8 mouse cellular contexts compared by ENCODE assay signal in genomic region chr11:119393483-119393804, GRCm38 (mm10). TPM values are rescaled to one million over a fixed set of nuclear protein-coding genes. Genes with fewer than 3 reads are reported as not detected.
A peak's percentile ranks its signal among the peaks of the same experiment; 100 is the strongest.
DNase-seq lines count a peak whose midpoint lies in the region; ATAC-seq and TF ChIP-seq lines count a peak whose summit lies in the region.

No protein-coding gene starts in this region.

- no peak for ATAC-seq in kidney, postnatal 0 days (replicated peaks; ENCODE audit: low FRiP score, low read depth)
- no peak for ATAC-seq in hindbrain, embryonic 14.5 days (ENCODE audit: low FRiP score)
- ATAC-seq in midbrain, embryonic 16.5 days = no peak

- H3K4me1 ChIP-seq in kidney, postnatal 0 days (replicated peaks; ENCODE audit: insufficient read depth, low read length) = peaks cover 12% of the 10 kb centered on the region
- no peaks in the 10 kb centered on the region for H3K4me1 ChIP-seq in cortical plate, adult 2 months (ENCODE audit: control insufficient read depth, insufficient read depth, low read length)
- peaks cover 9% of the 10 kb centered on the region; the same call in 1 of the 2 replicates for H3K4me1 ChIP-seq in hindbrain, embryonic 14.5 days (replicated peaks; ENCODE audit: control insufficient read depth, insufficient read depth, low read length)
- peaks cover 21% of the 10 kb centered on the region for H3K4me1 ChIP-seq in midbrain, embryonic 16.5 days (ENCODE audit: control insufficient read depth, insufficient read depth, low read length)

- peak overlapping the region; percentile 81 for H3K27ac ChIP-seq in kidney, postnatal 0 days
- no peak overlapping the region for H3K27ac ChIP-seq in cortical plate, adult 2 months (ENCODE audit: insufficient read depth, low read length)
- H3K27ac ChIP-seq in hindbrain, embryonic 14.5 days = no peak overlapping the region
- H3K27ac ChIP-seq in midbrain, embryonic 16.5 days (ENCODE audit: low read length) = no peak overlapping the region

- H3K36me3 ChIP-seq in kidney, postnatal 0 days (ENCODE audit: insufficient read depth, low read length) = no peaks in the 10 kb centered on the region
- no peaks in the 10 kb centered on the region for H3K36me3 ChIP-seq in hindbrain, embryonic 14.5 days (replicated peaks; ENCODE audit: control insufficient read depth, insufficient read depth)
- no peaks in the 10 kb centered on the region for H3K36me3 ChIP-seq in midbrain, embryonic 16.5 days (ENCODE audit: control insufficient read depth, insufficient read depth, low read length)

- intact Hi-C loops in left cerebral cortex, postnatal 14 days (cut with DNase I) = no loop called here

- no peak for DNase-seq in kidney, postnatal 0 days (ENCODE audit: low spot score)
- DNase-seq in kidney, postnatal 10 days = no peak
- DNase-seq in hindbrain, embryonic 14.5 days (ENCODE audit: low spot score) = no peak
- no peak for DNase-seq in adrenal gland, postnatal 10 days
- no peak for DNase-seq in left cerebral cortex, postnatal 14 days (ENCODE audit: low spot score in 2 of 2)
- DNase-seq in right cerebral cortex, postnatal 10 days (ENCODE audit: low spot score in 2 of 2) = no peak

- H3K4me2 ChIP-seq in kidney, postnatal 0 days (ENCODE audit: low read length) = peak overlapping the region; percentile 76
- peak overlapping the region; percentile 53 for H3K4me2 ChIP-seq in hindbrain, embryonic 14.5 days (replicated peaks)
- peak overlapping the region; percentile 53 for H3K4me2 ChIP-seq in midbrain, embryonic 16.5 days (ENCODE audit: low read length)

- no peak for TF ChIP-seq CTCF in kidney, postnatal 0 days (IDR thresholded peaks at IDR 0.05; ENCODE audit: low read depth)
- no peak for TF ChIP-seq CTCF in cortical plate, adult 2 months (IDR thresholded peaks at IDR 0.05; ENCODE audit: extremely low read depth, insufficient read depth, low read length)

- no peak for TF ChIP-seq POLR2A in cortical plate, adult 2 months (IDR thresholded peaks at IDR 0.05; ENCODE audit: extremely low read depth, insufficient read depth, low read length)

- peak overlapping the region; percentile 65 for H3K9ac ChIP-seq in kidney, postnatal 0 days (ENCODE audit: low read depth, low read length)
- no peak overlapping the region for H3K9ac ChIP-seq in hindbrain, embryonic 14.5 days
- no peak overlapping the region; the same call in 1 of the 2 replicates for H3K9ac ChIP-seq in midbrain, embryonic 16.5 days (ENCODE audit: low read depth, low read length)

- WGBS in kidney, postnatal 0 days = 26% methylated on average over 7 of the region's 7 CpGs
- 28% methylated on average over 7 of the region's 7 CpGs for WGBS in hindbrain, embryonic 14.5 days
- 31% methylated on average over 7 of the region's 7 CpGs for WGBS in midbrain, embryonic 16.5 days

- H3K4me3 ChIP-seq in kidney, postnatal 0 days (replicated peaks; ENCODE audit: low read depth, low read length) = peak overlapping the region; percentile 59
- H3K4me3 ChIP-seq in cortical plate, adult 2 months (ENCODE audit: insufficient read depth, low read length) = peak overlapping the region; percentile 50
- H3K4me3 ChIP-seq in hindbrain, embryonic 14.5 days (replicated peaks; ENCODE audit: low read length) = peak overlapping the region; percentile 24; the same call in 1 of the 2 replicates
- H3K4me3 ChIP-seq in midbrain, embryonic 16.5 days (ENCODE audit: low read depth, low read length) = peak overlapping the region; percentile 33; the same call in 1 of the 2 replicates

- H3K9me3 ChIP-seq in kidney, postnatal 0 days (replicated peaks; ENCODE audit: low read length) = no peaks in the 10 kb centered on the region
- no peaks in the 10 kb centered on the region for H3K9me3 ChIP-seq in hindbrain, embryonic 14.5 days (ENCODE audit: control insufficient read depth, low read length)
- H3K9me3 ChIP-seq in midbrain, embryonic 16.5 days (replicated peaks; ENCODE audit: control insufficient read depth, low read length, poor library complexity, severe bottlenecking) = no peaks in the 10 kb centered on the region

- no peaks in the 10 kb centered on the region for H3K27me3 ChIP-seq in kidney, postnatal 0 days (ENCODE audit: insufficient read depth, low read length)
- H3K27me3 ChIP-seq in hindbrain, embryonic 14.5 days (ENCODE audit: control insufficient read depth, insufficient read depth, low read length) = peaks cover 82% of the 10 kb centered on the region
- peaks cover 75% of the 10 kb centered on the region for H3K27me3 ChIP-seq in midbrain, embryonic 16.5 days (ENCODE audit: control insufficient read depth, insufficient read depth, low read depth, low read length)

RNA-seq across cellular contexts. Expression of gene Rnf213, which starts 0.5 kb away (rescaled TPM):
- polyA plus RNA-seq in kidney, postnatal 0 days (2015; fragmentation: Nextera tagmentation; extraction: Ambion mirVana) = 8.8 and 10.0 TPM in 2 replicates
- polyA plus RNA-seq in cortical plate, adult 2 months (2012; rRNA removed) = 7.1 and 8.5 TPM in 2 replicates
- polyA plus RNA-seq in hindbrain, embryonic 14.5 days (2014; fragmentation: Nextera tagmentation; extraction: Ambion mirVana) = 1.5 and 2.2 TPM in 2 replicates
- polyA plus RNA-seq in midbrain, embryonic 16.5 days (2015; fragmentation: Nextera tagmentation; extraction: Ambion mirVana) = 0.57 and 0.90 TPM in 2 replicates
- total RNA-seq in adrenal gland, postnatal 10 days (2021) = 10 to 100 TPM; 19.7 to 29.9 TPM
- total RNA-seq in left cerebral cortex, postnatal 14 days (2021) = 1 to 10 TPM; 2.8 TPM

RNA-seq across cellular contexts. Expression of gene Slc26a11, which starts 38.1 kb away (rescaled TPM):
- 8.0 and 8.3 TPM in 2 replicates for polyA plus RNA-seq in kidney, postnatal 0 days (2015; fragmentation: Nextera tagmentation; extraction: Ambion mirVana)
- polyA plus RNA-seq in cortical plate, adult 2 months (2012; rRNA removed) = 7.2 and 9.6 TPM in 2 replicates
- polyA plus RNA-seq in hindbrain, embryonic 14.5 days (2014; fragmentation: Nextera tagmentation; extraction: Ambion mirVana) = 5.0 and 6.0 TPM in 2 replicates
- 7.5 and 7.9 TPM in 2 replicates for polyA plus RNA-seq in midbrain, embryonic 16.5 days (2015; fragmentation: Nextera tagmentation; extraction: Ambion mirVana)
- total RNA-seq in adrenal gland, postnatal 10 days (2021) = 1 to 10 TPM; 6.3 to 6.6 TPM
- total RNA-seq in left cerebral cortex, postnatal 14 days (2021) = 1 to 10 TPM; 3.5 to 5.4 TPM

RNA-seq across cellular contexts. Expression of gene Sgsh, which starts 38.1 kb away (rescaled TPM):
- polyA plus RNA-seq in kidney, postnatal 0 days (2015; fragmentation: Nextera tagmentation; extraction: Ambion mirVana) = 9.8 and 10.1 TPM in 2 replicates
- polyA plus RNA-seq in cortical plate, adult 2 months (2012; rRNA removed) = 6.1 and 6.3 TPM in 2 replicates
- 3.4 and 5.1 TPM in 2 replicates for polyA plus RNA-seq in hindbrain, embryonic 14.5 days (2014; fragmentation: Nextera tagmentation; extraction: Ambion mirVana)
- polyA plus RNA-seq in midbrain, embryonic 16.5 days (2015; fragmentation: Nextera tagmentation; extraction: Ambion mirVana) = 4.1 and 4.7 TPM in 2 replicates
- total RNA-seq in adrenal gland, postnatal 10 days (2021) = 10 to 100 TPM; 11.6 to 15.9 TPM
- total RNA-seq in left cerebral cortex, postnatal 14 days (2021) = 1 to 10 TPM; 3.5 to 4.3 TPM
